Mouse (Mus musculus): Measurements from ENCODE around the gene Adora1.

GRCm38 (mm10) chr1:134162510-134163225 lies 72.6 kb downstream of the Adora1 start:
- TF ChIP-seq CTCF (IDR thresholded peaks at IDR 0.05; ENCODE audit: low read depth), result no peak
- TF ChIP-seq EP300 (IDR thresholded peaks at IDR 0.05; ENCODE audit: low read depth), result no peak

Data from liver, embryonic 14.5 days (tissue).